Mouse (Mus musculus) neural tube, embryonic 13.5 days (tissue): Measurements from ENCODE around the gene Tagln3. TPM values are rescaled to one million over a fixed set of nuclear protein-coding genes. Genes with fewer than 3 reads are reported as not detected.

Source experiments
- ATAC-seq: fragments of 200-750 bp; cut with Nextera tagmentation; 2 replicates; pipeline ENCODE4 v1.8.0; 2017; ENCODE audit warnings: low read depth, mild to moderate bottlenecking, moderate TSS enrichment, moderate library complexity
- H3K27ac ChIP-seq: fragments of 300-500 bp; sonication (generic); replicated peaks from 2 replicates; pipeline ENCODE4 v1.5.1; 2015; ENCODE audit warnings: moderate library complexity, mild to moderate bottlenecking, inconsistent platforms
- H3K27me3 ChIP-seq: fragments of 300-500 bp; sonication (generic); 2 replicates; pipeline ENCODE4 v1.6.1; 2015; ENCODE audit warnings: mild to moderate bottlenecking, inconsistent platforms
- H3K36me3 ChIP-seq: fragments of 300-500 bp; sonication (generic); 2 replicates; pipeline ENCODE4 v1.6.1; 2015; ENCODE audit warnings: mild to moderate bottlenecking, inconsistent platforms
- H3K4me1 ChIP-seq: fragments of 300-500 bp; sonication (generic); replicated peaks from 2 replicates; pipeline ENCODE4 v1.6.1; 2015; ENCODE audit warnings: inconsistent platforms
- H3K4me2 ChIP-seq: fragments of 300-500 bp; sonication (generic); 2 replicates; pipeline ENCODE4 v1.6.1; 2015; ENCODE audit warnings: inconsistent platforms, mild to moderate bottlenecking, moderate library complexity
- H3K4me3 ChIP-seq: fragments of 300-500 bp; sonication (generic); 2 replicates; pipeline ENCODE4 v1.5.1; 2015; ENCODE audit warnings: mild to moderate bottlenecking, inconsistent platforms
- H3K9ac ChIP-seq: fragments of 300-500 bp; sonication (generic); 2 replicates; pipeline ENCODE4 v1.6.1; 2015; ENCODE audit warnings: moderate library complexity, mild to moderate bottlenecking, inconsistent platforms
- H3K9me3 ChIP-seq: fragments of 300-500 bp; sonication (generic); 2 replicates; pipeline ENCODE4 v1.6.1; 2016; ENCODE audit warnings: inconsistent platforms
- WGBS: fragments of 180-500 bp; shearing (Covaris S2); methylation state at CpG from one replicate; pipeline ENCODE4 v1.1.7; 2015; 5-methylcytosine and 5-hydroxymethylcytosine counted together
- polyA plus RNA-seq: library from polyadenylated mRNA; unstranded; fragments of >200 nt; fragmentation: Nextera tagmentation; extraction: Ambion mirVana; gene quantifications from 2 replicates; pipeline ENCODE4 v1.2.1, GENCODE M21; 2015

Gene Tagln3
- polyA plus RNA-seq, 1 experiment from 2014 or later = 732 TPM

DNA sequence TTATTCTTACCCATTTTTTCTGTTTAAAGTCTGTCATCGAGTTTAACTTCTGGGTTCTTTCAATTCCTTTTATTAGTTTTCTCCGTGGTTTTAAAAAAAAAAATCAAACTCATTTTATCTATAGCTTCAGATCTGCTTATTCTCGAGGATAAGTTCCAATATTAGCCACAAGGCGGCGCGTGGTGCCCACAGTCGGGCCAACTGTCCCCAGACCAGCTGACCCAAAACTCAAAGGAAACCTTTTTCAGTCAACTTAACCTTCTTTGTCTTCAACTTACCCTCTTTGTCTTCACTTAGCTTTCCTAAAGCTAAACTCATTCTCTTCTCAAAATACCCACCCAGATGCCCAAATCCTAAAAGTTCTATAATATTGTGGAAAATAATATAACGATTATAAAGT lies 39.6 kb downstream of the Tagln3 start:
- no peaks in the 10 kb centered on the region for H3K27me3 ChIP-seq
- H3K27ac ChIP-seq = no peak overlapping the region
- no peaks in the 10 kb centered on the region for H3K36me3 ChIP-seq
- no peak overlapping the region for H3K4me2 ChIP-seq
- no peak overlapping the region for H3K9ac ChIP-seq
- ATAC-seq = no peak
- WGBS = 14% methylated on average over 8 of the region's 8 CpGs
- H3K4me3 ChIP-seq = no peak overlapping the region
- 0 out of 2 replicates have a peak, but pooled peaks cover under 1% of the 10 kb centered on the region for H3K4me1 ChIP-seq
- no peaks in the 10 kb centered on the region for H3K9me3 ChIP-seq

DNA sequence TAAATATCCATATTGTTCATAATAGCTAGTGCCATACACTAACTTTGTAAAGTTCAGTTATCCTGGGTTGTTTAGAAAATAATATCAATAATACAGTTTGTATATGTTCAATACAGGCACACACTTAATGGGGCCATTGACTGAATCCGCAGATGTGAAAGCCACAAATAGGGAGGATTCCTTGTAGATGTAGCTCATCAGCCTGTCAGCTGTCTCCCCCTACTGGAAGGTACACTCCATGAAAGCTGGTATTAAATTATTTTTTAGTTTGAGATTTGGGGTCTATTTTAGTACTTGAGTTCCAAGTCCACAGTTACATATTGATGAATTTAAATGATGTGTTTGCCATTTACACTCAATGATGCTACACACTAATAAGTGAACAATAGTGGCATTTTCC lies 47.9 kb downstream of the Tagln3 start:
- 31% methylated on average over 1 of the region's 1 CpGs for WGBS
- no peaks in the 10 kb centered on the region for H3K36me3 ChIP-seq
- H3K27ac ChIP-seq = no peak overlapping the region
- H3K9me3 ChIP-seq = no peaks in the 10 kb centered on the region
- H3K4me1 ChIP-seq = no peaks in the 10 kb centered on the region
- H3K9ac ChIP-seq = no peak overlapping the region
- no peaks in the 10 kb centered on the region for H3K27me3 ChIP-seq
- no peak overlapping the region for H3K4me2 ChIP-seq
- ATAC-seq = no peak
- no peak overlapping the region for H3K4me3 ChIP-seq

- H3K27ac ChIP-seq = no peak overlapping the region
- no peaks in the 10 kb centered on the region for H3K9me3 ChIP-seq
- no peaks in the 10 kb centered on the region for H3K27me3 ChIP-seq
- H3K9ac ChIP-seq = no peak overlapping the region
- no peaks in the 10 kb centered on the region for H3K36me3 ChIP-seq
- 58% methylated on average over 4 of the region's 4 CpGs for WGBS
- H3K4me1 ChIP-seq = no peaks in the 10 kb centered on the region
- H3K4me2 ChIP-seq = no peak overlapping the region
- no peak for ATAC-seq
- no peak overlapping the region for H3K4me3 ChIP-seq
These were observed 54.4 kb downstream of the Tagln3 start for GRCm38 (mm10) chr16:45670005-45670404.

DNA sequence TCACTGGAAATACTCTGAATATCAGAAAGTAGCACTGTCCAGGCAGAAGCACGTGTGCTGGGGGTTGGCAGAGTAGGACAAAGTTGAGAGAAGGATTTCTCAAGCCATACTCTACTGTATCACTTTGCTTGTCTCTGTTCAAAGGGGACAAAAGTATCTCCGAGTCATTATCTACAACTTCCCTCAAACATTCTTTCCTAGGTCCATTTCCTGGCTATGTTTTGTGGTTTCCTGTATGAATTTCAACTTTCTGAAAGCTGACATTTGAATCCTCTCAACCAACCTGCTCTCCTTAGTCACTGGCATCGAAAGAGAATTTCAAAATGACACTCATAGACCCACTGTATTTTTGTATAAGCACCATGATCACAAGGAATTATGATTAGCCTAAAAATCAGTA lies 56.2 kb downstream of the Tagln3 start:
- Histone ChIP-seq H3K27me3 (no peaks in the 10 kb centered on the region), H3K36me3 (no peaks in the 10 kb centered on the region), H3K4me1 (no peaks in the 10 kb centered on the region), H3K27ac (no peak overlapping the region), H3K4me2 (no peak overlapping the region), H3K9me3 (no peaks in the 10 kb centered on the region), H3K9ac (no peak overlapping the region), H3K4me3 (no peak overlapping the region)
- ATAC-seq = no peak
- WGBS = 70% methylated on average over 3 of the region's 3 CpGs

- Histone ChIP-seq H3K4me2 (no peak overlapping the region), H3K9ac (no peak overlapping the region), H3K4me3 (no peak overlapping the region), H3K9me3 (no peaks in the 10 kb centered on the region), H3K36me3 (no peaks in the 10 kb centered on the region), H3K4me1 (no peaks in the 10 kb centered on the region), H3K27ac (no peak overlapping the region), H3K27me3 (no peaks in the 10 kb centered on the region)
- ATAC-seq = no peak
- WGBS = 90% methylated on average over 2 of the region's 2 CpGs
These were observed 58.3 kb downstream of the Tagln3 start for GRCm38 (mm10) chr16:45666136-45666535.

DNA sequence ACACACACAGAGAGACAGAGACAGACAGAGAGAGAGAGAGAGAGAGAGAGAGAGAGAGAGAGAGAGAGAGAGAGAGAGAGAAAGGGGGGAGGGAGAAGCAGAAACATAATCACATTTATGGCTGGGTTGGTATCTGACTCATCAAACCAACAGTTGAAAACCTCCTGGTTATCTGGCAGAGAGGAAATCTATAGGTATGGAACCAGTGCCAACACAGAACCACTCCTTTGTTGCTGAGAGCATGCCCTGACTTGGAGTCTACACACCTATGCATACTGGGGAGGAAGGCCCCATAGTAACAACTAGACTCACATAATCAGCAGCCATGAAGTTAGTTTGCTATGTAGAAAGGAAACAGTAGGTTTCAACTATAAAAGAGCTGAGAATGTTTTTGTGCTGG lies 62.0 kb downstream of the Tagln3 start:
- H3K4me1 ChIP-seq = no peaks in the 10 kb centered on the region
- no peak overlapping the region for H3K27ac ChIP-seq
- H3K27me3 ChIP-seq = no peaks in the 10 kb centered on the region
- no peaks in the 10 kb centered on the region for H3K36me3 ChIP-seq
- ATAC-seq = no peak
- no peak overlapping the region for H3K9ac ChIP-seq
- no peak overlapping the region for H3K4me2 ChIP-seq
- no peak overlapping the region for H3K4me3 ChIP-seq
- H3K9me3 ChIP-seq = no peaks in the 10 kb centered on the region

Other genes starting within 250 kb of the Tagln3 start
- gene Gm609, start 231.6 kb downstream of the Tagln3 start, polyA plus RNA-seq = not detected in 2 replicates
- gene Gm17783, start 192.6 kb downstream of the Tagln3 start, polyA plus RNA-seq = not detected in 2 replicates
- gene Slc9c1, start 189.3 kb downstream of the Tagln3 start, polyA plus RNA-seq = not detected in 2 replicates
- 0.10 TPM in 1 of 2 replicates, not detected in the other for gene Gcsam, start 114.2 kb downstream of the Tagln3 start, polyA plus RNA-seq
- gene BC016579, start 70.5 kb downstream of the Tagln3 start, polyA plus RNA-seq = not detected in 2 replicates
- 0.24 and 0.41 TPM in 2 replicates for gene Tmprss7, start 30.9 kb downstream of the Tagln3 start, polyA plus RNA-seq
- gene Abhd10, start 18.3 kb upstream of the Tagln3 start, polyA plus RNA-seq = 41.2 and 44.8 TPM in 2 replicates
- 14.6 and 16.1 TPM in 2 replicates for gene Phldb2, start 229.0 kb upstream of the Tagln3 start, polyA plus RNA-seq